Mouse (Mus musculus): ENCODE data around the gene Cbl. TPM values are rescaled to one million over a fixed set of nuclear protein-coding genes. Genes with fewer than 3 reads are reported as not detected.

Gene Cbl
- polyA plus RNA-seq, 1 experiment from 2014 or later = 5.1 TPM

DNA sequence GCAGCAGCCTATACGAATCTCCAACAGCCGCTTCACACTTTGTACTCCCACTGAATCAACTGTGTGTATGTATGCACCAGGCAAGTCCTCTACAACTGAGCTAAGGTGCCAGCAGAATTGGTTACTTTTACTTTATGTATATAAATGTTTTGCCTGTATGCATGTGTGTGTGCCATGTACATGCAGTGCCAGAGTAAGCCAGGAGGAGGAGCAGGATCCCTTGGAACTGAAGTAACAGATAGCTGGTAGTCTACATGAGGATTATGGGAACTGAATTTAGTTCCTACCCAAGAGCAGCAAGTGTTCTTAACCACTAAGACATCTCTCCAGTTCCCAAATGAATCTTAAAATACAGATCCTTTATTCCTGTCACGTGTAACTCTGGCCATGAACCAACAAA, 51.6 kb downstream of the Cbl start:
- H3K4me3 ChIP-seq (replicated peaks) = no peak overlapping the region
- 67% methylated on average over 3 of the region's 3 CpGs for WGBS (ENCODE audit: insufficient replicate concordance)

DNA sequence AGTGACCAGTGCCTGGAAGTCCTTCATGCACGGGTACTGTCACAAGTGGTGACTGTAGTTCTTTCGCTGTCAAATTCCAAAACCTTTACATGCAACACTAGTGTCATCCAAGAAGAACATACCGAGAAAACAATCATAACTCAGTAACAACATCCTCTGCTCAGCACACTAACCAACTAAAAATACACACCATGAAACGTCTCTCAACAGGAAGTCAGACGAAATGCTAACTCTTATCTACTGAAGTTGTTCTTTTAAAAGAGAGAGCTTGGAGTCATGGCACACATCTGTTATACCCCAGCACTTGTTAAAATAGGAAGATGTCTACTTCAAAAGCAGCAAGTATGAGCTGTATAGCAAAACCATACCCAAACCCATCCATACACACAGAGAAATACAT, 52.3 kb downstream of the Cbl start:
- H3K9ac ChIP-seq = no peak overlapping the region
- WGBS (ENCODE audit: insufficient replicate concordance) = 30% methylated on average over 5 of the region's 5 CpGs
- peaks cover 15% of the 10 kb centered on the region for H3K4me1 ChIP-seq (replicated peaks)
- H3K9me3 ChIP-seq (replicated peaks) = no peaks in the 10 kb centered on the region
- H3K27me3 ChIP-seq = no peaks in the 10 kb centered on the region
- H3K4me2 ChIP-seq = no peak overlapping the region
- no peak overlapping the region for H3K4me3 ChIP-seq (replicated peaks)
- ATAC-seq (ENCODE audit: insufficient read depth) = no peak
- H3K27ac ChIP-seq (replicated peaks) = no peak overlapping the region
- 0 out of 2 replicates have a peak, but pooled peaks cover 17% of the 10 kb centered on the region for H3K36me3 ChIP-seq (replicated peaks)

More for the DNA sequence above, 51.6 kb downstream of the Cbl start:
- H3K4me2 ChIP-seq = no peak overlapping the region
- no peaks in the 10 kb centered on the region for H3K9me3 ChIP-seq (replicated peaks)
- peaks cover 11% of the 10 kb centered on the region for H3K4me1 ChIP-seq (replicated peaks)
- H3K27me3 ChIP-seq = no peaks in the 10 kb centered on the region
- no peak overlapping the region for H3K9ac ChIP-seq
- H3K27ac ChIP-seq (replicated peaks) = no peak overlapping the region
- 0 out of 2 replicates have a peak, but pooled peaks cover 17% of the 10 kb centered on the region for H3K36me3 ChIP-seq (replicated peaks)
- ATAC-seq (ENCODE audit: insufficient read depth) = no peak

DNA sequence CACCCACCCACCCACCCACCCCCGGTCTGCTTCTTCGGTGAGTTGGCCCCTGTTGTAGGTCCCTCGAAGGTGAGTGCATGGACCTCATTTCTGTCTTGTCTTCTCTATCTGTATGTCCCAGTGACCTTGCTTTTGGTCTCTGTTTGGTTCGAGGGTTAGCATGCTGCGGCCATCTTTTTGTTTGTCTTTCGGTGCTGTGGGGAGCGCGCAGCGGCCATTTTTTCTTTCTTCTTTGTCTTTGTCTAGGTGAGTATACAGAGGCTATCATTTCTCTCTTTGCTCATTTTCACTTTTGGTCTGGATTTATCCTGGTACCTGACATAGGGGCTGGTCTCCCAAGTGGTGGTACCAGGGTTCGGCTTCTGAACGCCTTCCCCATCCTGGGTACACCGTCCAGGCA, 55.0 kb downstream of the Cbl start:
- no peak overlapping the region for H3K9ac ChIP-seq
- 89% methylated on average over 12 of the region's 12 CpGs for WGBS (ENCODE audit: insufficient replicate concordance)
- peaks cover 26% of the 10 kb centered on the region for H3K4me1 ChIP-seq (replicated peaks)
- H3K36me3 ChIP-seq (replicated peaks) = 0 out of 2 replicates have a peak, but pooled peaks cover 13% of the 10 kb centered on the region
- no peak overlapping the region for H3K4me2 ChIP-seq
- no peaks in the 10 kb centered on the region for H3K9me3 ChIP-seq (replicated peaks)
- ATAC-seq (ENCODE audit: insufficient read depth) = no peak
- no peak overlapping the region for H3K4me3 ChIP-seq (replicated peaks)
- H3K27me3 ChIP-seq = no peaks in the 10 kb centered on the region
- no peak overlapping the region for H3K27ac ChIP-seq (replicated peaks)

DNA sequence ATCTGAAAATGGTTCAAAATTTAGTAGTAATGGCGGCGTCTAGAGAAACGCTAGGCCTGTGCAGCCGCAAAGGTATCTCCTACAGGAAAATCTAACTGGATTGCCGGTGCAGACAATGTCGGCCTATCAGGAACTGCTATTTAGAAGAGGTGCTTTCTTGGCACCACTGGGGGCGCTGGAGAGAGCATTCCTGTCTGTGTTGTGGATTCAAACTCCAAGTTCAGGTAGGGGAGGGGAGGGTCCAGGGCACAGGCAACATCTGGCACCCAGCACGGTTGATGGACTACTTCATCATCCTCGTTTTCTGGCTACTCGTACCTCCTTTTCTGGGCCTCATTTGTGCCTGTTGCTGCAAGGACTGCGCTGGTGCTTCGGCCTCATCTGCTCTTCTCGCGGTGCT, 55.5 kb downstream of the Cbl start:
- no peak overlapping the region for H3K4me3 ChIP-seq (replicated peaks)
- 84% methylated on average over 14 of the region's 14 CpGs for WGBS (ENCODE audit: insufficient replicate concordance)
- H3K27ac ChIP-seq (replicated peaks) = no peak overlapping the region
- H3K4me1 ChIP-seq (replicated peaks) = peaks cover 26% of the 10 kb centered on the region
- no peaks in the 10 kb centered on the region for H3K9me3 ChIP-seq (replicated peaks)
- H3K36me3 ChIP-seq (replicated peaks) = peaks cover 13% of the 10 kb centered on the region; the same call in 1 of the 2 replicates
- no peak overlapping the region for H3K4me2 ChIP-seq
- H3K27me3 ChIP-seq = no peaks in the 10 kb centered on the region
- no peak for ATAC-seq (ENCODE audit: insufficient read depth)
- H3K9ac ChIP-seq = no peak overlapping the region

DNA sequence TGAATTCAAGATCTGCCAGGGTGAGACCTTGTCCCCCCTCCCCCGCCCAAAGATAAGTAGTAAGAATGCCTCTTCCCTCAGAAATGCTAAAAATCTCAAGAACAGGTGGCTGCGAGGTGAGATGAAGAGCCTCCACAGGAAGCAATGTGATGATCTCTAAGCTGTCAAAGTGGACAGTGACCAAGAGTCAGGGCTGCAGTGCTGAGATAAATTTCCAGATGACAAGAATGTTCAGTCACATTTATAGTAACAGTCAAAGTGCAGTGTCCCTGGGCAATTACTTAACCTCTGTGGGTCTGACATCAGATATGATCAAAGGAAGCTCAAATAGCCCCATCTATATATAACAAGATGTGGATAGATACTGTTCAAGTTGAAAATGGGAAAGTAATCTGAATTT, 56.4 kb downstream of the Cbl start:
- Histone ChIP-seq H3K9me3 (replicated peaks) (no peaks in the 10 kb centered on the region), H3K36me3 (replicated peaks) (peaks cover 21% of the 10 kb centered on the region), H3K27me3 (no peaks in the 10 kb centered on the region), H3K4me3 (replicated peaks) (no peak overlapping the region), H3K27ac (replicated peaks) (no peak overlapping the region), H3K4me2 (no peak overlapping the region), H3K9ac (no peak overlapping the region), H3K4me1 (replicated peaks) (peaks cover 23% of the 10 kb centered on the region)
- 27% methylated on average over 2 of the region's 2 CpGs for WGBS (ENCODE audit: insufficient replicate concordance)
- ATAC-seq (ENCODE audit: insufficient read depth) = no peak

DNA sequence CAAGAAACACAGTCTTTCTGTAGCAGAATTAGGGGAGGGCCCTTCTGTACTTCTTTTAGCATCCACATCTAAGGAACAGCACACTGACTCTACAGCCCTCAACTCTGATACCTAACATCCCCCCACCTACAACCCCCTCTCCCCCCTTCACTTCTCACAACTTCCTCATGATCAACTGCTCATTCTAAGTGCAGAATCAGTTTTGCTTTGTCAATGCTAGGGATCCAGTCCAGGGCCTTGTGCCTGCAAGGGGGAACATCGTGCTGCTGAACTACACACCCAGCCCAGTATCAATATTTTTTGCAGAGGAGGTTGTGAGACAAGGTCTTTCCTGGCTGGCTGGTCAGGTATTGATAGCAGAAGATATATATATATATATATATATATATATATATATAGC, 57.9 kb downstream of the Cbl start:
- WGBS (ENCODE audit: insufficient replicate concordance) = 19% methylated on average over 1 of the region's 1 CpGs
- Histone ChIP-seq H3K36me3 (replicated peaks) (peaks cover 36% of the 10 kb centered on the region), H3K9me3 (replicated peaks) (no peaks in the 10 kb centered on the region), H3K4me3 (replicated peaks) (no peak overlapping the region), H3K27ac (replicated peaks) (no peak overlapping the region), H3K9ac (no peak overlapping the region), H3K27me3 (no peaks in the 10 kb centered on the region), H3K4me2 (no peak overlapping the region), H3K4me1 (replicated peaks) (peaks cover 23% of the 10 kb centered on the region)
- ATAC-seq (ENCODE audit: insufficient read depth) = no peak

DNA sequence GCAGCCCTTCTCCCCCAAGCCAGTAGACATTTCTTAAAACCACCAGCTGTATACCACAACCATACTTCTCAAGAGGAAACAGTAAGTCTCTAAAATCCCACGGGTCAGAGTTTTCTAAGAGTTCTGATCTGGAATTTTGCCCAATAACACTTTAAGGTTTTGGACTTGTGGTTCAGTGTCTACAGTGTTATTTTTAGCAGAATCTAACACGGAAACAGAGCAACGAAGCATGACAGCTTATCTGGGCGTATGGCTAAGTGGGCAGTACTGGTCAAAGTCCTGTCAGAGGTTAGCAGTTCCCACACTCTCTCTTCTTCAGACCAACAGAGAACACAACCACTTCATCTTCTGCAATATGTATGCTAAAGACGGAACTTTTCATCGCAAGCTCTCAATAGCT, 58.3 kb downstream of the Cbl start:
- no peak for ATAC-seq (ENCODE audit: insufficient read depth)
- H3K27ac ChIP-seq (replicated peaks) = no peak overlapping the region
- 22% methylated on average over 6 of the region's 6 CpGs for WGBS (ENCODE audit: insufficient replicate concordance)

DNA sequence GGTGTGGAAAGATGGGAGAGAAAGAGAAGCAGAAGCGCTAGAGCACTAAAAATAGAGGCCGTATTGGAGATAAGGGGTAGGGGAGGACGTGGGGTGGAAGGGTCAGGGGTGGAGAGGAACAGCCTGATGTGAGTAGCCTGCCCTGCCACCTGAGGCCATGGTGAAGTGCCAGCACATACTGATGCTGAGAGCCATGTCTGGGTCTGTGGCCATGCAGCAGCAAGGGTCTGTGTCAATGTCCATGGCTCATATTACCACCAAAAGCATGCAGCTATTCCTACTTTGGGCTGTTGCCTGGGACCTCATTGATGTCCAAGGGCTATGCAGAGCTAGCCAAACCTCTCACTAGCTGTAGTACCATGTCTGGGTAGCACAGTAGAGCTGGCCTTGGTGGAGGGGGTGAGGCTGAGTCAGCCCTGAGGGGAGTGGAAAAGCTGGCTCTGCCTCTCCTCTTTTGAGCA, 63.1 kb downstream of the Cbl start:
- H3K4me2 ChIP-seq = no peak overlapping the region
- no peak overlapping the region for H3K9ac ChIP-seq
- peaks cover 12% of the 10 kb centered on the region for H3K4me1 ChIP-seq (replicated peaks)
- H3K36me3 ChIP-seq (replicated peaks) = peaks cover 41% of the 10 kb centered on the region
- no peak for ATAC-seq (ENCODE audit: insufficient read depth)
- H3K9me3 ChIP-seq (replicated peaks) = no peaks in the 10 kb centered on the region
- 39% methylated on average over 3 of the region's 3 CpGs for WGBS (ENCODE audit: insufficient replicate concordance)
- no peaks in the 10 kb centered on the region for H3K27me3 ChIP-seq
- H3K4me3 ChIP-seq (replicated peaks) = no peak overlapping the region
- no peak overlapping the region for H3K27ac ChIP-seq (replicated peaks)

More for the DNA sequence above, 58.3 kb downstream of the Cbl start:
- no peaks in the 10 kb centered on the region for H3K9me3 ChIP-seq (replicated peaks)
- H3K4me2 ChIP-seq = no peak overlapping the region
- H3K4me3 ChIP-seq (replicated peaks) = no peak overlapping the region
- H3K4me1 ChIP-seq (replicated peaks) = peaks cover 23% of the 10 kb centered on the region
- H3K9ac ChIP-seq = no peak overlapping the region
- peaks cover 40% of the 10 kb centered on the region for H3K36me3 ChIP-seq (replicated peaks)
- H3K27me3 ChIP-seq = no peaks in the 10 kb centered on the region

DNA sequence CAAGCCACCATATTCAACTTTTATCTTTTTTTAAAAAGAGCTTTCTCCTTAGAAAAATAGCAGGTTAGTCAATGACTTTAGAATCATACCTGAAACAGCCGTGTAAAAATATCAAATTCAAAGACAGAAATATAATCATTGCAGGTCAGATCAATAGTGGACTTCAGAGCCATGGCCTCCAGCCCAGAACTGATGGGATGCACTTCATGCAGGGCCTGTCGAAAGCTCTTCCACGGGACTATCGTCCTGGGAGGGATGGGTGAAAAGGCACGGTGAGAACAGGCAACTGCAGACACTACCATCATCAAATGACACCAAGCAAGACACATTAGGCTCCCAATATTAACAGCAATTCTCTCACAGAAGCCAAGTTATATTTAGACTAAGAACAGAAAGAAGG, 64.9 kb downstream of the Cbl start:
- Histone ChIP-seq H3K4me3 (replicated peaks) (no peak overlapping the region), H3K27me3 (no peaks in the 10 kb centered on the region), H3K4me2 (no peak overlapping the region), H3K4me1 (replicated peaks) (peaks cover 8% of the 10 kb centered on the region), H3K9me3 (replicated peaks) (no peaks in the 10 kb centered on the region), H3K36me3 (replicated peaks) (peaks cover 58% of the 10 kb centered on the region), H3K27ac (replicated peaks) (no peak overlapping the region), H3K9ac (no peak overlapping the region)
- WGBS (ENCODE audit: insufficient replicate concordance) = 43% methylated on average over 5 of the region's 5 CpGs
- ATAC-seq (ENCODE audit: insufficient read depth) = no peak

DNA sequence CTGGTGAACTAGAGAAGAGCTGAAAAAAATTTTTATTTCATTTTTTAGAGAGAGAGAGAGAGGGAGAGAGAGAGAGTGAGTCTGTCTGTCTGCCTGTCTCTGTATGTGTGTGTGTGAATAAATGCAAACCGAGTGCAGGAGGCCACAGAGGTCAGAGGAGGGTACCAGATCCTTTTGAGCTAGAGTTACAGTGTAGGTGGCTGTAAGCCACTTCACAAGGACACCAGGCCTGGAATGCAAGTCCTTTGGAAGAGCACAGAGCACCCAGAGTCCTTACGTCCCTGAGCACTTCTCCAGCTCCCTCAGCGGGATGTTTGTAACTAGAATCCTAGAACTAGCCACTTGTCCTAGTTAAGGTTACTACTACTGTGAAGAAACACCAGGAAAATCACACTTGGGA, 74.0 kb downstream of the Cbl start:
- peaks cover 79% of the 10 kb centered on the region for H3K36me3 ChIP-seq (replicated peaks)
- 75% methylated on average over 3 of the region's 3 CpGs for WGBS (ENCODE audit: insufficient replicate concordance)
- ATAC-seq (ENCODE audit: insufficient read depth) = no peak

DNA sequence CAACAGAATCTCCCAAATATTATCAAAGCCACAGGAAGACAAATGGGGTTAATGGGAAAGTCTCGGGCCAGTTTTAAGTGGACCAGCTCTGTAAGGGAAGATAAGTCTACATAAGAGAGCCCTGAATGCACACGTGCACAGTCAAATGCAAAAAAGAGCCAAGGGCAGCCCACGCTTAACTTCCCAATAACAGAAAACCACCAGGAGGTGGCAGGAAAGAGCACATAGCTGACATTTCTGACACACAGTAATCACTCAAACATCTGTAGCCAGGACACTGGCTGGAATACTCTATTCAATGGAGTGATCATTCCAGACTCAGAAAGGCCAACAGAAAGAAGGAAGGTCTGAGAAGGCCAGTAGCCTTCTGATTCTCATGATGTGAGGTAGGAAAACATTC, 86.6 kb downstream of the Cbl start:
- Histone ChIP-seq H3K9me3 (replicated peaks) (no peaks in the 10 kb centered on the region), H3K4me3 (replicated peaks) (no peak overlapping the region), H3K27me3 (no peaks in the 10 kb centered on the region), H3K9ac (no peak overlapping the region), H3K4me1 (replicated peaks) (no peaks in the 10 kb centered on the region), H3K36me3 (replicated peaks) (peaks cover 53% of the 10 kb centered on the region), H3K4me2 (no peak overlapping the region), H3K27ac (replicated peaks) (no peak overlapping the region)
- 60% methylated on average over 3 of the region's 3 CpGs for WGBS (ENCODE audit: insufficient replicate concordance)
- no peak for ATAC-seq (ENCODE audit: insufficient read depth)

More for the DNA sequence above, 74.0 kb downstream of the Cbl start:
- Histone ChIP-seq H3K27me3 (no peaks in the 10 kb centered on the region), H3K4me2 (no peak overlapping the region), H3K27ac (replicated peaks) (no peak overlapping the region), H3K9me3 (replicated peaks) (no peaks in the 10 kb centered on the region), H3K4me1 (replicated peaks) (no peaks in the 10 kb centered on the region), H3K4me3 (replicated peaks) (no peak overlapping the region), H3K9ac (no peak overlapping the region)

DNA sequence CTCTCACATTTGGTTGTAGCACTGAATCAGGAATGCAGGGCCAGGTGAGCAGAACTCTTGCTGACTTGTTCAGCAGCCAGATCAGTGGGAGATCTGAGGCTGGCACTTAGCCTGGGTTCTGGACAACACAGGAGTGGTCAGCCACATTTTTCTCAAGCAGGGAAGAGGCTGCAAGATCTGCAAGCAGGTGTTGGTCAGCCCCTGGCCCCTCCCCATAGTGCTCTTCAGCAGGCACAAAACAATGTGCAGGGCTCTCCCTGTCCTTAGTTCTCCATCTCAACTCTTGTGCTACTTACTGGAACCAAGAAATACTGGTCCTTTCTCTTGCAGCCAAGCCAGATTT, 89.2 kb downstream of the Cbl start:
- H3K4me2 ChIP-seq = no peak overlapping the region

More for the DNA sequence above, 89.2 kb downstream of the Cbl start:
- H3K9ac ChIP-seq = no peak overlapping the region
- H3K9me3 ChIP-seq (replicated peaks) = no peaks in the 10 kb centered on the region
- H3K4me3 ChIP-seq (replicated peaks) = no peak overlapping the region
- no peak for ATAC-seq (ENCODE audit: insufficient read depth)
- peaks cover 40% of the 10 kb centered on the region for H3K36me3 ChIP-seq (replicated peaks)
- H3K27ac ChIP-seq (replicated peaks) = no peak overlapping the region
- H3K4me1 ChIP-seq (replicated peaks) = no peaks in the 10 kb centered on the region
- H3K27me3 ChIP-seq = no peaks in the 10 kb centered on the region

Data from liver, embryonic 15.5 days (tissue).